Mouse (Mus musculus) heart, embryonic 15.5 days (tissue): ENCODE measurements around the gene Pak1. TPM values are rescaled to one million over a fixed set of nuclear protein-coding genes. Genes with fewer than 3 reads are reported as not detected.
"Not testable (repeated sequence)": the region's sequence is repeated elsewhere in the genome, so short reads cannot be mapped to it uniquely, and the experiment has no call there.

ENCODE experiments used
- ATAC-seq: fragments of 200-750 bp; cut with Nextera tagmentation; replicated peaks from 2 replicates; pipeline ENCODE4 v1.8.0; 2017; ENCODE audit warnings: low read depth, moderate TSS enrichment; ENCODE audit not compliant: insufficient number of reproducible peaks, insufficient read depth, low FRiP score
- H3K27ac ChIP-seq: fragments of 300-500 bp; sonication (generic); 2 replicates; pipeline ENCODE4 v1.5.1; 2015; ENCODE audit warnings: mild to moderate bottlenecking, inconsistent platforms
- H3K27me3 ChIP-seq: fragments of 300-500 bp; sonication (generic); 2 replicates; pipeline ENCODE4 v1.6.1; 2015; ENCODE audit warnings: inconsistent platforms
- H3K36me3 ChIP-seq: fragments of 300-500 bp; sonication (generic); 2 replicates; pipeline ENCODE4 v1.6.1; 2015; ENCODE audit warnings: mild to moderate bottlenecking, inconsistent platforms
- H3K4me1 ChIP-seq: fragments of 300-500 bp; sonication (generic); replicated peaks from 2 replicates; pipeline ENCODE4 v1.6.1; 2015; ENCODE audit warnings: inconsistent platforms
- H3K4me2 ChIP-seq: fragments of 300-500 bp; sonication (generic); 2 replicates; pipeline ENCODE4 v1.6.1; 2015; ENCODE audit warnings: inconsistent platforms, mild to moderate bottlenecking, moderate library complexity
- H3K4me3 ChIP-seq: fragments of 300-500 bp; sonication (generic); 2 replicates; pipeline ENCODE4 v1.5.1; 2015; ENCODE audit warnings: mild to moderate bottlenecking, inconsistent platforms
- H3K9ac ChIP-seq: fragments of 300-500 bp; sonication (generic); 2 replicates; pipeline ENCODE4 v1.6.1; 2015; ENCODE audit warnings: mild to moderate bottlenecking, inconsistent platforms
- H3K9me3 ChIP-seq: fragments of 300-500 bp; sonication (generic); replicated peaks from 2 replicates; pipeline ENCODE4 v1.6.1; 2016; ENCODE audit warnings: inconsistent platforms
- WGBS: fragments of 180-500 bp; shearing (Covaris S2); methylation state at CpG from one replicate; pipeline ENCODE4 v1.1.7; 2015; ENCODE audit warnings: mixed read lengths; 5-methylcytosine and 5-hydroxymethylcytosine counted together
- polyA plus RNA-seq: library from polyadenylated mRNA; unstranded; fragments of >200 nt; fragmentation: Nextera tagmentation; extraction: Ambion mirVana; gene quantifications from 2 replicates; pipeline ENCODE4 v1.2.1, GENCODE M21; 2015

The Pak1 gene
- polyA plus RNA-seq, 1 experiment from 2014 or later, result 2.7 TPM

- no peaks in the 10 kb centered on the region for H3K9me3 ChIP-seq
- H3K4me3 ChIP-seq, result no peak overlapping the region
- no peaks in the 10 kb centered on the region for H3K4me1 ChIP-seq
- H3K27me3 ChIP-seq, result no peaks in the 10 kb centered on the region
- H3K27ac ChIP-seq, result no peak overlapping the region
- H3K4me2 ChIP-seq, result no peak overlapping the region
- no peaks in the 10 kb centered on the region for H3K36me3 ChIP-seq
- WGBS, result 72% methylated on average over 2 of the region's 2 CpGs
- ATAC-seq, result no peak
- no peak overlapping the region for H3K9ac ChIP-seq
Measured at GRCm38 (mm10) chr7:97832987-97833386, 44.6 kb downstream of the Pak1 start.

GRCm38 (mm10) chr7:97838574-97838973, 50.2 kb downstream of the Pak1 start:
- Histone ChIP-seq H3K27ac (no peak overlapping the region), H3K27me3 (no peaks in the 10 kb centered on the region), H3K4me2 (no peak overlapping the region), H3K4me3 (no peak overlapping the region), H3K9me3 (no peaks in the 10 kb centered on the region), H3K9ac (no peak overlapping the region), H3K36me3 (no peaks in the 10 kb centered on the region), H3K4me1 (no peaks in the 10 kb centered on the region)
- no peak for ATAC-seq

DNA sequence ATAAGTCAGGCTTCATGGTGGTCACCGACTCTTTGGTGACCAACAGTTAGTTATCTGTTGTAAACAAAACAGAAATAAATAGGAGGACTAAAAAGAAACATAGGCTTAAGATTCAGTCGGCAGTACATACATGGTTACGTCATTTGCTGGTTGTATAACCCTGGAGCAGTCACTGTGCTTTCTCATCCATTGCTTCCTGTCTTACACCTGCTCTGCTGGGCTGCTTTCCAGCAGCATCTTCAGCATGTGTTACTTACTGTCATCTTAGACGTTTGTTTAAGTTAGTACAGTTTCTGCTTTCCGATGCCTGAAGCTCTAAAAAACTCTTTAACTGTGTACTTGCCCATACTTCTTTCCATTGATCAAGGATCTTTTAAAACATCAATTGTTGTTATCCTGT, 53.0 kb downstream of the Pak1 start:
- Histone ChIP-seq H3K27ac (no peak overlapping the region), H3K4me3 (no peak overlapping the region), H3K4me1 (no peaks in the 10 kb centered on the region), H3K9ac (no peak overlapping the region), H3K4me2 (no peak overlapping the region), H3K27me3 (no peaks in the 10 kb centered on the region), H3K9me3 (no peaks in the 10 kb centered on the region), H3K36me3 (no peaks in the 10 kb centered on the region)
- no peak for ATAC-seq
- 80% methylated on average over 5 of the region's 5 CpGs for WGBS

- no peaks in the 10 kb centered on the region for H3K27me3 ChIP-seq
- H3K27ac ChIP-seq, result no peak overlapping the region
- WGBS, result 69% methylated on average over 2 of the region's 2 CpGs
- ATAC-seq, result no peak
- peak overlapping the region; percentile 49 for H3K4me3 ChIP-seq
- no peaks in the 10 kb centered on the region for H3K9me3 ChIP-seq
- H3K9ac ChIP-seq, result no peak overlapping the region
- H3K36me3 ChIP-seq, result no peaks in the 10 kb centered on the region
- H3K4me2 ChIP-seq, result peak overlapping the region; percentile 72
- H3K4me1 ChIP-seq, result no peaks in the 10 kb centered on the region
Measured at GRCm38 (mm10) chr7:97842332-97842731, 54.0 kb downstream of the Pak1 start.

DNA sequence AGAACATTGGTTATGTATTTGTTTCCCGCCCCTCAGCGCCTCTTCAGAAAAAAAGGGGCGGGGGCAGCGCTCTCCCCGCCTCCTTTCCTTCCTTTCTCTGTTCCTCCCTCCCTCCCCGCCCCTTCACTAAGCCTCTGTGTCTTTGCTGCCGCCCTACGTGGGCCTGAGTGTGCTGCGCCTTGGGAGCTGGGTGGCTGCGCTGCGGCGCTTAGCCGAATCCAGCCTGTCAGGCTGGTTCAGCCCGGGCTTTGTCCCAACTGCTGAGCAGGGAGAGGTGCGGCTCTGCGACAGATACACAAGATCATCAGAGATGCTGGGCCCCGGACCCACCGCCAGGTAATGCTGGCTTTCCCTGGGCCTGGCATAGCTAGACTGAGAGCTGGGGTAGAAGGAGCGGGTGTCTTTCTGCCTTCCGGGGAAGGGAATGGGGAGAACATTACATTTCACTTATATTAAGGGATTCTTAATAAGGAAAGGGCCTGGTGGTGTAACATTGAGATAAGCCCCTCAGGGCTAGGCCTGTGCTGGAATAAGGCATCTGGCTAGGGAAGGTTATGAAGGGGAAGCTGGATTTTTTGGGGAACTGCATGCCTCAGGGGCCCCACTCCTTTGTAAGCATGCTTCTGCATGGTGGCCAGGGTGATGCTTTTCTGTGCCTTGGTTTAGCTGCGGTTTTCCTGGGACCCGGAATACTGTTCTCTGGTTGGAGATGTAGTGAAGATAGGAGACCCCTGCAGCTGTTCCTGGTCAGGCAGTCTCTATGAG, 54.6 kb downstream of the Pak1 start:
- ATAC-seq, result peak; percentile 90
- Histone ChIP-seq H3K27me3 (no peaks in the 10 kb centered on the region), H3K9ac (peak overlapping the region; percentile 53), H3K27ac (0 out of 2 replicates have a peak overlapping the region, but pooled peaks have one; percentile 37), H3K4me1 (no peaks in the 10 kb centered on the region), H3K4me2 (peak overlapping the region; percentile 72), H3K4me3 (peak overlapping the region; percentile 49), H3K9me3 (no peaks in the 10 kb centered on the region), H3K36me3 (no peaks in the 10 kb centered on the region)
- WGBS, result 6% methylated on average over 22 of the region's 22 CpGs

DNA sequence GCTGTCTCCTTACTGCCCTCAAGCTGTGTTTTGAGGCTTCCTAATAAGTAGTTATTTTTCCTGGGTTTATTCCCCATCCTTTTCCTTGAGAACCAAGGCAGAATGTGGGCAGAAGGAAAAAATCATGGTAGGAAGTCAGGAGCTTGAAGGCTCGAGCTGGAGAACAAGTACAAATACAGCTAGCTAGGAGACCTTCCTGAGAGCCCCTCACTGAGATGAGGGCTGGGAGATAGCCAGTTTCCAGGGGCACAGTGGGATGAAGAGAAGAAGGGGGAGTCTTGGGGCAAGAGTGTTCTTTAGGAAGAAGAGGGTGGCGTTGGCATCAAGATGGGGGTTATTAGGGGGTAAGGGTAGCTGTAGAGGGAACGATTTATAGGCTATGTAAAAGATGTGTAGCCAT, 56.1 kb downstream of the Pak1 start:
- Histone ChIP-seq H3K27me3 (no peaks in the 10 kb centered on the region), H3K36me3 (no peaks in the 10 kb centered on the region), H3K4me1 (no peaks in the 10 kb centered on the region), H3K4me2 (no peak overlapping the region), H3K9ac (no peak overlapping the region), H3K9me3 (no peaks in the 10 kb centered on the region), H3K4me3 (no peak overlapping the region), H3K27ac (no peak overlapping the region)
- WGBS, result 73% methylated on average over 3 of the region's 3 CpGs
- ATAC-seq, result no peak

DNA sequence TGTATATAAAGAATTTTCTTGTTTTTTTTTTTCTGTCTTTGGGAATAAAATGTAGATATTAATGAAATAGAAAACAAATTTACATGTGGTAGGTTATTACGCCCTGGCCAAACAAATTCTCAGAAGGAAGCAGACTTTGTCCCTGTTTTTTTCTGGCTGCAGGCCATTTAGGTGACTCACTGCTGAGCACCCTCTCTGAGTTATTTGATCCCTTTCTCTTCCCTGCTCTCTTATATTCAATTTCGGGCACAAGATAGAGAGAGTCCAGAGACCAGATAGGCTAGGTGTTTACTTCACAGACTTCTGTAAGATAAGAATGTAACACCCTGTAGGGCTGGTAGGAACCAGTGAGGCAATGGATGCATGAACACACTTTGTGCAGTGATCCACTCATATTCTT, 57.2 kb downstream of the Pak1 start:
- WGBS, result 55% methylated on average over 2 of the region's 2 CpGs
- Histone ChIP-seq H3K4me1 (no peaks in the 10 kb centered on the region), H3K4me2 (no peak overlapping the region), H3K27ac (no peak overlapping the region), H3K36me3 (no peaks in the 10 kb centered on the region), H3K9me3 (no peaks in the 10 kb centered on the region), H3K27me3 (no peaks in the 10 kb centered on the region), H3K9ac (no peak overlapping the region), H3K4me3 (no peak overlapping the region)
- no peak for ATAC-seq

- no peak overlapping the region for H3K27ac ChIP-seq
- H3K27me3 ChIP-seq, result no peaks in the 10 kb centered on the region
- H3K4me3 ChIP-seq, result no peak overlapping the region
- H3K9ac ChIP-seq, result no peak overlapping the region
- no peaks in the 10 kb centered on the region for H3K36me3 ChIP-seq
- H3K4me2 ChIP-seq, result no peak overlapping the region
- no peak for ATAC-seq
- H3K4me1 ChIP-seq, result no peaks in the 10 kb centered on the region
- H3K9me3 ChIP-seq, result no peaks in the 10 kb centered on the region
Measured at GRCm38 (mm10) chr7:97846539-97846938, 58.2 kb downstream of the Pak1 start.

GRCm38 (mm10) chr7:97849557-97849956, 61.2 kb downstream of the Pak1 start:
- not testable (repeated sequence) for H3K4me1 ChIP-seq, H3K36me3 ChIP-seq, H3K27ac ChIP-seq, H3K27me3 ChIP-seq, H3K4me3 ChIP-seq, H3K4me2 ChIP-seq, H3K9ac ChIP-seq, H3K9me3 ChIP-seq, ATAC-seq
- WGBS, result 71% methylated on average over 3 of the region's 3 CpGs

DNA sequence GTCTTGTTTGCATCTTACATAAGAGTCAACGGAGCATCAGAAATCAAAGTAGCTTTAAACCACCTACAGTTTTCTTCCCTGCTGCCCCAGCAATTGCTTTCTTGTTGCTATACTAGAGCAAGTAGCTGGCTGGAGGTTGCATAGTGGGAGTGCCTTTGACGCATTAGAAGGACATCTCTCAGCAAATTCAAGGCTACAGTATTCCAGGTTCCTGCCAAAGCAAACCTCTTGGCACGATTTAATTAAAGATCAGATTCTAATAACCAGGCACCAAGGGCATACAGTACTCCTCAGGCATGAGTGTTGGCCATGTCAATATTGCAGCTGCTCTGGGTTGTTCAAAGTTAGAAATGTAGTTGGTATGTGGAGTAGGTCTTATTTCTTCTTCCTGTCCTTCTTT, 62.0 kb downstream of the Pak1 start:
- 72% methylated on average over 3 of the region's 3 CpGs for WGBS

GRCm38 (mm10) chr7:97863512-97863911, 75.2 kb downstream of the Pak1 start:
- WGBS, result 65% methylated on average over 3 of the region's 3 CpGs
- Histone ChIP-seq H3K4me1 (peaks cover 2% of the 10 kb centered on the region; the same call in 1 of the 2 replicates), H3K27ac (no peak overlapping the region), H3K9me3 (no peaks in the 10 kb centered on the region), H3K4me3 (no peak overlapping the region), H3K9ac (no peak overlapping the region), H3K4me2 (no peak overlapping the region), H3K36me3 (no peaks in the 10 kb centered on the region), H3K27me3 (no peaks in the 10 kb centered on the region)
- no peak for ATAC-seq

More for the DNA sequence above, 62.0 kb downstream of the Pak1 start:
- Histone ChIP-seq H3K4me3 (no peak overlapping the region), H3K4me2 (no peak overlapping the region), H3K9me3 (no peaks in the 10 kb centered on the region), H3K27ac (no peak overlapping the region), H3K4me1 (no peaks in the 10 kb centered on the region), H3K27me3 (no peaks in the 10 kb centered on the region), H3K36me3 (no peaks in the 10 kb centered on the region), H3K9ac (no peak overlapping the region)
- no peak for ATAC-seq

DNA sequence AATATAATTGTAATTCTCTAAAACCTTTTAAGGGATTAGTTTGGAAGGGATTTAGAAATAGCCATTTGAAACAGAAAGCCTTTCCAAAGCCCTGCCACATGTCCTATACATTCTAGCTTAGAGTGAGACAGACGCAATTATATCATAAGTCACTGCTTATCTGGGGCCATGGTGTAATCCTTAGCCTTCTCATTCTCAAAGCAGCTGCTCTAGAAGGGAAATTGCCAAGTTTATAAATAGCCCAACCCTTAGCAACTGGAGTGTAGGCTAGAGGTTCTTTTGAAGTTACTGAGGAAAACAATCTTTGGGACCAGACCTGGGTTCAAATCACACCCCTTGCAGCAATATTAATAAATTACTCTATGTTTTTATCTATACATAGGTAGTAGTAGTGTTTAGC, 76.2 kb downstream of the Pak1 start:
- no peak overlapping the region for H3K4me2 ChIP-seq
- H3K4me1 ChIP-seq, result peaks cover 2% of the 10 kb centered on the region; the same call in 1 of the 2 replicates
- no peak overlapping the region for H3K4me3 ChIP-seq
- H3K36me3 ChIP-seq, result no peaks in the 10 kb centered on the region
- H3K9ac ChIP-seq, result no peak overlapping the region
- no peak for ATAC-seq
- 26% methylated on average over 1 of the region's 1 CpGs for WGBS
- no peak overlapping the region for H3K27ac ChIP-seq
- no peaks in the 10 kb centered on the region for H3K9me3 ChIP-seq
- H3K27me3 ChIP-seq, result no peaks in the 10 kb centered on the region
